ENCODE assay signal across 29 mouse cellular contexts in genomic region chr4:97821556-97822251, GRCm38 (mm10). TPM values are rescaled to one million over a fixed set of nuclear protein-coding genes. Genes with fewer than 3 reads are reported as not detected.
DNase-seq lines count a peak whose midpoint lies in the region; ATAC-seq and TF ChIP-seq lines count a peak whose summit lies in the region.
"Had no signal": no experiment of that assay in that cellular context is flagged by ENCODE, and none has a peak within 500 bp of the region (broad histone marks: within the 10 kb centered on the region; RNA-seq: fewer than 3 reads in every experiment).

No protein-coding gene starts in this region.

- ATAC-seq in intestine, embryonic 14.5 days (replicated peaks; ENCODE audit: low FRiP score, low TSS enrichment, low read depth) = no peak
- ATAC-seq in intestine, embryonic 16.5 days = no peak
- ATAC-seq: activated CD4-positive, CD25-positive, alpha-beta regulatory T cell, adult 4 months; forebrain, embryonic 15.5 days; hindbrain, embryonic 16.5 days; intestine, postnatal 0 days had no signal

- H3K4me2 ChIP-seq in intestine, embryonic 14.5 days (ENCODE audit: low read length) = no peak overlapping the region
- H3K4me2 ChIP-seq in intestine, embryonic 16.5 days (ENCODE audit: low read depth, low read length) = no peak overlapping the region
- H3K4me2 ChIP-seq: embryonic facial prominence, embryonic 13.5 days; forebrain, embryonic 12.5 days; forebrain, embryonic 15.5 days; heart, embryonic 12.5 days; heart, embryonic 15.5 days; hindbrain, embryonic 13.5 days had no signal

- 81% methylated on average over 4 of the region's 4 CpGs for WGBS in intestine, embryonic 14.5 days
- WGBS in intestine, embryonic 16.5 days = 85% methylated on average over 4 of the region's 4 CpGs
- 88% methylated on average over 4 of the region's 4 CpGs for WGBS in limb, embryonic 10.5 days
- 92% methylated on average over 4 of the region's 4 CpGs for WGBS in hindbrain, embryonic 10.5 days

- intact Hi-C loops in gastrocnemius, adult 2 months (cut with DNase I) = no loop called here
- intact Hi-C loops in gastrocnemius, postnatal 14 days (cut with DNase I; ENCODE audit: low total_unique reads) = no loop called here

- no peak for TF ChIP-seq CTCF in gastrocnemius, adult 2 months (IDR thresholded peaks at IDR 0.05)

- no peak overlapping the region for H3K9ac ChIP-seq in intestine, embryonic 14.5 days (ENCODE audit: low read length)
- no peak overlapping the region for H3K9ac ChIP-seq in intestine, embryonic 16.5 days (ENCODE audit: low read depth, low read length)
- H3K9ac ChIP-seq: embryonic facial prominence, embryonic 13.5 days; forebrain, embryonic 12.5 days; forebrain, embryonic 15.5 days; heart, embryonic 12.5 days; heart, embryonic 15.5 days; hindbrain, embryonic 13.5 days had no signal

- no peaks in the 10 kb centered on the region for H3K27me3 ChIP-seq in intestine, embryonic 14.5 days (replicated peaks; ENCODE audit: control insufficient read depth, insufficient read depth, low read length)
- H3K27me3 ChIP-seq in intestine, embryonic 16.5 days (replicated peaks; ENCODE audit: control insufficient read depth, insufficient read depth, low read length) = no peaks in the 10 kb centered on the region
- H3K27me3 ChIP-seq in limb, embryonic 10.5 days (ENCODE audit: low read depth, poor library complexity, severe bottlenecking) = no peaks in the 10 kb centered on the region
- no peaks in the 10 kb centered on the region for H3K27me3 ChIP-seq in hindbrain, embryonic 10.5 days (ENCODE audit: insufficient read depth, poor library complexity, severe bottlenecking)
- H3K27me3 ChIP-seq: CH12.LX; embryonic facial prominence, embryonic 13.5 days; forebrain, embryonic 12.5 days; forebrain, embryonic 15.5 days; heart, embryonic 12.5 days; heart, embryonic 15.5 days; hindbrain, embryonic 13.5 days had no signal

- no peaks in the 10 kb centered on the region for H3K36me3 ChIP-seq in intestine, embryonic 14.5 days (ENCODE audit: control insufficient read depth, insufficient read depth, low read length)
- no peaks in the 10 kb centered on the region for H3K36me3 ChIP-seq in intestine, embryonic 16.5 days (ENCODE audit: control insufficient read depth, insufficient read depth, low read length)
- no peaks in the 10 kb centered on the region for H3K36me3 ChIP-seq in limb, embryonic 10.5 days
- no peaks in the 10 kb centered on the region for H3K36me3 ChIP-seq in hindbrain, embryonic 10.5 days
- H3K36me3 ChIP-seq: embryonic facial prominence, embryonic 13.5 days; forebrain, embryonic 12.5 days; forebrain, embryonic 15.5 days; heart, embryonic 15.5 days; hindbrain, embryonic 13.5 days had no signal

- H3K27ac ChIP-seq in gastrocnemius, adult 2 months = 0 out of 2 replicates have a peak overlapping the region, but pooled peaks have one; percentile 20
- H3K27ac ChIP-seq in intestine, embryonic 14.5 days (ENCODE audit: low read depth) = no peak overlapping the region
- H3K27ac ChIP-seq in intestine, embryonic 16.5 days (ENCODE audit: low read length) = no peak overlapping the region
- peak overlapping the region; percentile 74 for H3K27ac ChIP-seq in brown adipose tissue, adult 24 weeks (replicated peaks; ENCODE audit: low read depth, low read length)
- no peak overlapping the region for H3K27ac ChIP-seq in limb, embryonic 10.5 days
- no peak overlapping the region for H3K27ac ChIP-seq in hindbrain, embryonic 10.5 days
- H3K27ac ChIP-seq: embryonic facial prominence, embryonic 13.5 days; forebrain, embryonic 12.5 days; forebrain, embryonic 15.5 days; heart, embryonic 15.5 days; hindbrain, embryonic 13.5 days had no signal

- no peak for DNase-seq in gastrocnemius, adult 2 months
- no peak for DNase-seq in gastrocnemius, postnatal 14 days
- peak; percentile 33 for DNase-seq in intestine, embryonic 14.5 days (ENCODE audit: low spot score)
- peak; percentile 61 for DNase-seq in 416B (ENCODE audit: low read depth)
- DNase-seq in limb, embryonic 10.5 days (ENCODE audit: low spot score) = no peak
- no peak for DNase-seq in hindbrain, embryonic 10.5 days (ENCODE audit: low spot score)
- DNase-seq: adrenal gland, adult 8-10 months; adrenal gland, postnatal 25 days; B cell, adult 2 months; cerebellum, adult 18-20 months; cerebellum, adult 9-10 months; cerebellum, postnatal 14 days; gastrocnemius, postnatal 10 days; heart, postnatal 14 days; heart, postnatal 4 days had no signal

- H3K4me3 ChIP-seq in gastrocnemius, adult 2 months = no peak overlapping the region
- no peak overlapping the region for H3K4me3 ChIP-seq in intestine, embryonic 14.5 days (ENCODE audit: low read depth, low read length)
- no peak overlapping the region for H3K4me3 ChIP-seq in intestine, embryonic 16.5 days (ENCODE audit: low read length)
- H3K4me3 ChIP-seq in brown adipose tissue, adult 24 weeks (ENCODE audit: insufficient read depth, low read depth, low read length) = no peak overlapping the region
- no peak overlapping the region for H3K4me3 ChIP-seq in limb, embryonic 10.5 days
- H3K4me3 ChIP-seq in hindbrain, embryonic 10.5 days = no peak overlapping the region
- H3K4me3 ChIP-seq: embryonic facial prominence, embryonic 13.5 days; erythroblast, embryonic 14.5 days; forebrain, embryonic 12.5 days; forebrain, embryonic 15.5 days; heart, embryonic 12.5 days; heart, embryonic 15.5 days; hindbrain, embryonic 13.5 days had no signal

- no peaks in the 10 kb centered on the region for H3K9me3 ChIP-seq in intestine, embryonic 14.5 days (ENCODE audit: control insufficient read depth, low read length)
- no peaks in the 10 kb centered on the region for H3K9me3 ChIP-seq in intestine, embryonic 16.5 days (ENCODE audit: control insufficient read depth, low read length)
- H3K9me3 ChIP-seq in limb, embryonic 10.5 days (replicated peaks) = no peaks in the 10 kb centered on the region
- H3K9me3 ChIP-seq in hindbrain, embryonic 10.5 days = no peaks in the 10 kb centered on the region
- H3K9me3 ChIP-seq: embryonic facial prominence, embryonic 13.5 days; forebrain, embryonic 12.5 days; forebrain, embryonic 15.5 days; heart, embryonic 12.5 days; heart, embryonic 15.5 days; hindbrain, embryonic 13.5 days had no signal

- no peaks in the 10 kb centered on the region for H3K4me1 ChIP-seq in intestine, embryonic 14.5 days (replicated peaks; ENCODE audit: control insufficient read depth, insufficient read depth, low read length)
- H3K4me1 ChIP-seq in intestine, embryonic 16.5 days (ENCODE audit: control insufficient read depth, insufficient read depth, low read length) = no peaks in the 10 kb centered on the region
- peaks cover 27% of the 10 kb centered on the region for H3K4me1 ChIP-seq in brown adipose tissue, adult 24 weeks (ENCODE audit: control insufficient read depth, insufficient read depth, insufficient read length, low read length)
- H3K4me1 ChIP-seq in limb, embryonic 10.5 days = peaks cover 2% of the 10 kb centered on the region
- peaks cover 21% of the 10 kb centered on the region for H3K4me1 ChIP-seq in hindbrain, embryonic 10.5 days (replicated peaks)

RNA-seq across cellular contexts. Expression of gene E130114P18Rik, which starts 43.8 kb away (rescaled TPM):
- total RNA-seq in gastrocnemius, adult 2 months (2021) = not detected
- total RNA-seq in gastrocnemius, postnatal 14 days (2021) = under 1 TPM; 0.38 to 0.39 TPM
- 5.2 and 8.0 TPM in 2 replicates for polyA plus RNA-seq in intestine, embryonic 14.5 days (2014; fragmentation: Nextera tagmentation; extraction: Ambion mirVana)
- 2.5 and 2.6 TPM in 2 replicates for polyA plus RNA-seq in intestine, embryonic 16.5 days (2015; fragmentation: Nextera tagmentation; extraction: Ambion mirVana)
- not detected in 2 replicates for polyA plus RNA-seq in brown adipose tissue, adult 24 weeks (2012; ENCODE audit: insufficient read depth, insufficient read length, missing spikeins)
- polyA plus RNA-seq in limb, embryonic 10.5 days (2016; fragmentation: Nextera tagmentation; extraction: Ambion mirVana) = 2.8 and 11.0 TPM in 2 replicates
- polyA plus RNA-seq in hindbrain, embryonic 10.5 days (2016; fragmentation: Nextera tagmentation; extraction: Ambion mirVana) = 12.7 and 18.4 TPM in 2 replicates
- total RNA-seq: CH12.LX; heart, postnatal 14 days; heart, postnatal 4 days had no signal
- polyA plus RNA-seq: activated CD4-positive, CD25-positive, alpha-beta regulatory T cell, adult 4 months; erythroblast, embryonic 14.5 days; G1E had no signal

RNA-seq across cellular contexts. Expression of gene Nfia, which starts 49.2 kb away (rescaled TPM):
- total RNA-seq in gastrocnemius, adult 2 months (2021) = 10 to 100 TPM; 57.0 to 57.8 TPM
- total RNA-seq in gastrocnemius, postnatal 14 days (2021) = 10 to 100 TPM; 69.5 to 70.1 TPM
- polyA plus RNA-seq in intestine, embryonic 14.5 days (2014; fragmentation: Nextera tagmentation; extraction: Ambion mirVana) = 42.1 and 43.8 TPM in 2 replicates
- 23.7 and 24.0 TPM in 2 replicates for polyA plus RNA-seq in intestine, embryonic 16.5 days (2015; fragmentation: Nextera tagmentation; extraction: Ambion mirVana)
- polyA plus RNA-seq in brown adipose tissue, adult 24 weeks (2012; ENCODE audit: insufficient read depth, insufficient read length, missing spikeins) = 43.3 and 74.8 TPM in 2 replicates
- polyA plus RNA-seq in limb, embryonic 10.5 days (2016; fragmentation: Nextera tagmentation; extraction: Ambion mirVana) = 6.7 and 21.3 TPM in 2 replicates
- polyA plus RNA-seq in hindbrain, embryonic 10.5 days (2016; fragmentation: Nextera tagmentation; extraction: Ambion mirVana) = 10.9 and 17.5 TPM in 2 replicates
- total RNA-seq: CH12.LX had no signal

Comparison
In these comparisons a context has a peak if more than half of its experiments do, and no peak if none do; other contexts are left out.
1. DNase-seq: peak in intestine, embryonic 14.5 days (single experiment) and 416B (single experiment); none in gastrocnemius, adult 2 months (single experiment), gastrocnemius, postnatal 14 days (single experiment), limb, embryonic 10.5 days (single experiment) and hindbrain, embryonic 10.5 days (single experiment).
2. H3K27ac ChIP-seq: peak in gastrocnemius, adult 2 months (single experiment) and brown adipose tissue, adult 24 weeks (single experiment); none in intestine, embryonic 14.5 days (single experiment), intestine, embryonic 16.5 days (single experiment), limb, embryonic 10.5 days (single experiment) and hindbrain, embryonic 10.5 days (single experiment).